Mouse (Mus musculus): ENCODE measurements around the gene Nt5dc3.

GRCm38 (mm10) chr10:86730823-86731499 lies 47.8 kb upstream of the Nt5dc3 start:
- peak; percentile 72 for TF ChIP-seq CTCF (IDR thresholded peaks at IDR 0.05; ENCODE audit: extremely low read depth, insufficient read depth, low read length)
- 0 out of 2 replicates have a peak, but pooled peaks have one; percentile 6 for TF ChIP-seq POLR2A (IDR thresholded peaks at IDR 0.05; ENCODE audit: extremely low read depth, insufficient read depth, low read length)
